Mouse (Mus musculus) spleen, postnatal 10 days (tissue): ENCODE data around the gene Mindy3.
A peak's percentile ranks its signal among the peaks of the same experiment; 100 is the strongest.
"Not testable (repeated sequence)": the region's sequence is repeated elsewhere in the genome, so short reads cannot be mapped to it uniquely, and the experiment has no call there.

Experiments used
- DNase-seq, 2 experiments: peaks; one replicate each; pipeline ENCODE4 v3.0.0; 2021 to 2022; ENCODE audit warnings: low spot score in 2 of 2

Gene Mindy3

DNA sequence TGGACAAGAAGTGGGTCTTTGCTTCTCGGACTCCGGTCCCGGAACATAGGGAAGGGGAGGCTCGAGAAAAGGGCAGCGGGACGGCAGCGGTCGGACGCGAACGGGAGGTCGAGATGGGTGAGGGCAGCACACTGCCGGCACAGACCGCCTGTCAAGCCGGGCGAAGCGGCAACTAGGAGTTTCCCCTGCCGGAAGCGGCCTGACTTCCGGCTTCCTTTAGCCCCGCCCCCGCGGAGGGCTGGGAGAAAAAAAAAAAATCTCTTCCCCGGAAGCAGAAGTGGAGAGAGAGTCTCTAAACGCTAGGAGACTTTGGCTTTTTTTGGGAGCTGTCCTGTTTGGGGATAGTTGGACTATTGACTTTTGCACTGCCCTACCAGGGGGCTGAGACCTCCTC lies at the start of gene Mindy3:
Gene Mindy3 (minus strand): TSS at position 209 of the 394 bp plus-strand sequence.
- DNase-seq, result peak; percentile 80 to 91

DNA sequence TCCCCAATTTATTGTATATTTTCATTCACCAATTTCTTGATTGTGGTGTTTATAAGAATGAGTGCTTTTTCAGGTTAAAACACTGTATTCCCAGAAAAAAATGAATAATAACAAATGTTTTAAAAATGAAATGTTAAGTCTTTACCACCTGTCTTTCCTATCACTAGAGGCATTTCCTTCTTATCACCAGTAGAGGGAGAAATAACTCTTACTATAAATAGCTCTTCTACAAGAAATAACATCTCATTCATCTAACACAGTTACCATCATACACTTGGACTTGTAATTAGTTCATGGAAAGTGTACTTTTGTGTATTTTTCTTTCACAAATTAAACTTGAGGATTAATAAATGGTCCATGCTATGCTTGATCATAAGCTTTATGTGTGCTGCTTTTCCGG lies 40.5 kb upstream of the Mindy3 start:
- no peak for DNase-seq

DNA sequence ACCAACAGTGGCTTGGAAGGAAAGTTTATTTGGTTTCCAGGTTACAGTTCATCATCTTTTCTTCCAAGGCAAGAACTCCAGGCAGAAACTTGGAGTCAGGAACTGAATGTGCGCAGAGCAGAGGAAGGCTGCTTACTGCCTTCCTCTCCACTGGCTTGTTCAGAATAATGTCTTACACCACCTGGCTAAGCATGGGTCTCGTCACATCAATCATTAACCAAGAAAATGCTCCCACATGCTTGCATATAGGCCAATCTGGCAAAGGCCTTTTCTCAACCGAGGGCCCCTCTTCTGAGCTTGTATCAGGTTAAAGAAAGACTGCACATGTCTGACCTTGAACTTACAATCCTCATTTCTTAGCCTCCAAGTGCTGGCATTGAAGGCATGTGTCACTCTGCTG lies 30.8 kb upstream of the Mindy3 start:
- no peak for DNase-seq

DNA sequence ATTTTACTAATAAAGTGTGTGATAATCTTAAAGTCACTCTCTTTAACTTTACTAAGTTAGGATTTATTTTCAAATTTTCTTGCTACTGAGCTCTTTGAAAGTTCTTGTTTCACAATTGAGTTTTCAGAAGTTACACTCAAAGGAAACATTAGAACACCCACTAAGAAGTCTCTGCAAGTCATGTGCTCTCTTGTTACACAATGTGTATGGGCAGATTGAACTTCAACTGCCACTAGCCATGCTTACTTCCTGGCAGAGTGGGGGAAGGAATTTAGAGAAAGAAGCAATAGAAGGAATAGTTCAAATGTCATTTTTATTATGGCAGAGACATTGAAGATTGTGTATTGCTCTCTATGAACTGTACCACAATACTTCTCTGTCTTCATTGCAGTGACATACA lies 20.9 kb upstream of the Mindy3 start:
- DNase-seq, result no peak

DNA sequence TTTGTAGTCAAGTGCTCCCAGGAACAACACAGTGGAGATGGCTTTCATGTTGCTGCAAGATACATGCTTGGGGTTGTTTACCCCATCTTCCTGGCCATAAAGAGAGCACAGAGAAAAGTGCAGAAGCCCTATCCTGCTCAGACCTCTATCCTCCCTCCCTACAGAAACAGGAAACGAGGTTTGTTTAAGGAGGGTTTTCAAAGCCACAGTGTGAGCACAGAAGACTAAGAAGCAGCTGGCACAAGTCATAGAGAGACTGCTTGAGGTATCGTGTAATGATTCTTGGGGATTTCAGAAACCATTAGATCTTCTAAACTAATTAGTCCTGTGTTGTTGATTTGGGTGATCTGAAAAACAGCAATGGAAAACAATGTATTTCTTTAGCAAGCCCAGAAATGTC lies 20.3 kb upstream of the Mindy3 start:
- DNase-seq, result no peak

DNA sequence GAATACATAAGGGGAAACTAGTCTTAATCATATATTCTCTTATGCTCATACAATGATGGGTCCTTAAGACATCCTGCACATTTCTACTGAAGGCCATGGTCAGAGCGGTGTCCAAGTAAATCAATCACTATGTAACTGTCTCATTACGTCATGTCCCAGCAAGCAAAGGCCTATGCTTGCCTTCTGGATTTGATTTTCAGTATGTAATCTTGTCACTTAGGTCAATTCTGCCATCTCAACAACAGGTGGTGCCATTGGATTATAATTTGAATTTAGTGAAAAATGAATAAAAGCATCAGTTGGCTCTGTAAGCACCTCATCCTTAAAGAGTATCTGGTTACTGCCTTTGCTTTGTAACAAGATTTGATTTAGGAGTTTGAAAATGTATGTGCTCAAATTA lies 18.9 kb upstream of the Mindy3 start:
- DNase-seq, result no peak

DNA sequence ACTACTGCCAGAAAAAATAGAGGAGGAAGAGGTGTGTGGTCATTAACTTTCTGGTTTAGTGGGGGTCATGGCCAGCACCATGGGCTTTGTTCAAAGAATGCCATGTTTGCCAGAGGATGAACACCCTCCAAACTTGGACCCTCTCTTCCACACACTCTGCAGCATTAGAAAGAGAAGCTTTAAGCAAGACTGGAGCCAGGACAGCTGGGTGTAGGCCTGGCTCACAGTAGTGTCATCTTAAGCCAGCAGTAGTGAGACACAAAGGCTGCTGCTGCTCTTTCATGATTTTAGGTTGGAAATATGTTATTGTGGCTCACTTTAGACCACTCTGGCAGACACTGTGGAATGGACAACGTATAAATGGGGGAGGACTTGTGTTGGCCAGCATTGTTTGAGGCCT lies 12.8 kb upstream of the Mindy3 start:
- DNase-seq, result no peak

DNA sequence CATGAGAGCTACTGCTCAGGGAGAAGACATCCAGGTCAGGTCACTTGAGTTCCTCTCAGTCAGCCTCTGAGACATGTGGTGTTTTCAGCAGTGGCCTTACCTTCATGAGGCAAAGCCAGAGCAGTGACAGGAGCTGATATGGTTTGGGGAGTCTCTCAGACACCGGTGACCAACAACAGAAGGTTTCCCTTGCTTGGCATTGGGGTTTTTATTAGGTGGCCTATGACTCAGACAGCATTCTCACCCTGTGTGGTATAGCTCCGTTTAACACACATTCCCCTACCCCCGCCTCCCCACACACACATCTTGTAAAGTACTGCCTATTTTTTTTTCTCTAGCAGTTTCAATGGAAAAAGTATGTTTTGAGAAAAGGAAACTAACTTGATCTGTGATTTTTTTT lies 5.1 kb upstream of the Mindy3 start:
- no peak for DNase-seq

DNA sequence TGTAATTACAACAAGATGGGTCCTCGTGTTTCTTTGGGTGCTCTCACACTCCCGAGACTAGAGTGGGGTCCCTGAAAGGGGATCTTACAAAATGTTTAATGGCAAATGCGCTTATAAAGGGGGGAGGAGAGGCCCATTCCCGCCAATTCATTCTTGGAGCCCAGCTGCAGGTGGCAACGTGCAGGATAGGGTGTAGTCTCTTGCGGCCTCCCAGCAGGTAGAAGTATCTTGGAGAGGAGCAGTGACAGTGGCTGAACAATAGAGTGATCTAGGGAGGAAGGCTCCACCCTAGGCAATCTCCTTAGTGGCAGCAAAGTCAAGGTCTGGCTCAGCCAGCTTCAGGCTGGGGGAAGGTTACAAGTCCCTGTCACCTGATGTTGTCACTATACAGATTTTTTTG lies 4.2 kb upstream of the Mindy3 start:
- not testable (repeated sequence) for DNase-seq

DNA sequence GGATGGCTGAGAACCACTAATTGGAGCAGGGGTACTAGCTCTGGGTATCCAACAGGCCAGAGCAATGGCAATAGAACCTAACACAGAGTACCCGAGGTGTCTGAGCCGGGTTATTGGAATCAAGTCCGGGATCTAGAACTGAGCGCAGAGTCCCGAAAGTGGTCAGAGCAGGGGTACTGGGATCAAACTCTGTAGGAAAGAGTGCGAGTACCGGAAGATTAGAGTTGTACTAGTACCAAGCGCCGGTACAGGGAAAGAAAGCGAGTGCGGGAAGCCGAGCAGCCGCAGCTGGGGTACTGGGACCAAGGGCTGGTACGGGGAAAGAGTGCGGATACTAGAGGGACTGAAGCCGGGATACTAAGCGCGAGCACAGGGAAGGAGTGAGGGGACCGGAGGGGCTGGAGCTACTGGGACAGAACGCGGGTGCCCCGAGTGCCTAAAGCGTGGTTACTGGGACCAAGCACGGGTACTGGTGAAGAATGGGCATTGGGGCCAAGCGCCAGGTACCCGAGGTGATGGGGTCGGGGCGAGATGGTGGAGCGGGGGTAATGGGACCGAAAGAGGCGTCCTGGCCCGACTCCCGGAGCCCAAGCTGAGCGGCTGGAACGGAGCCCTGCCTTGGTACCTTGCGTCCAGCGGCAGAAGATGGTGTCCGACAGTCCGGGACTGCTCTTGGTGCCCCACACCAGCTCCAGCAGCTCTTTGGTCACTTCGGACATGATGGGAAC lies 572 bp downstream of the Mindy3 start:
- no peak for DNase-seq

DNA sequence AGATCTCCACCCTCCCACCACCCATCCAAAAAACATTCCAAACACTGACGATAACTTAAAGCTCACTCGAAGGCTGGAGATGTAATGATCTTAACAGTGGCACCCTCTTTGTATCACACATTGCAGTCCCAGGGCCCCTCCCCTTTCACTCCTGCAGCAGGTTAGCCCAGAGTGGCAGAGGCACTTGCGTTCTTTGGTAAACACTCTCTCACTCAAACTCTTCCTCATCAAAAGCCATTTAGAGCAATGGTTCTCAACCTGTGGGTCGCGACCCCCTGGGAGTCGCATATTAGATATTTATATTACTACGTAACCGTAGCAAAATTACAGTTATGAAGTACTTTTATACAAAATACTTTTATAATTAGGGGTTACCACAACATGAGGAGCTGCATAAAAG lies 1.1 kb downstream of the Mindy3 start:
- DNase-seq, result peak in 1 of 2 experiments; percentile 27

DNA sequence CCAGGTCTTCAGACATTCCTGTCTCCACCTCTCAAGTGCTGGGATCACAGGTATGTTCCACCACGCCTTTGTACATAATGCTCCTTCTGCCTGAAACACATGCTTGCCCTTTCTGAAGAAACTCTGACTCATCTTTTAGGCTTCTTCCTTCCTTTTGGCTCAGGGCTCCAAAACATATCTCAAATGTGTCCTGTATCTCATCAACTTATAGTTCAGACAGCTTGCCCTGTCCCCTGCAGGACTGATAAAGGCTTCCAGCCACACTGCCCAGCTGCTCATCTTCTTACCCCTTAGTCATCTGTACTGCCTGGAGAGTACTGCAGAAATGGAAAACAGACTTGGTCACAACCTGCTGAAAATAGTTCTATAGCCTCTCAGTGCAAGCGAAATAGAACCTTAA lies 7.0 kb downstream of the Mindy3 start:
- no peak for DNase-seq

DNA sequence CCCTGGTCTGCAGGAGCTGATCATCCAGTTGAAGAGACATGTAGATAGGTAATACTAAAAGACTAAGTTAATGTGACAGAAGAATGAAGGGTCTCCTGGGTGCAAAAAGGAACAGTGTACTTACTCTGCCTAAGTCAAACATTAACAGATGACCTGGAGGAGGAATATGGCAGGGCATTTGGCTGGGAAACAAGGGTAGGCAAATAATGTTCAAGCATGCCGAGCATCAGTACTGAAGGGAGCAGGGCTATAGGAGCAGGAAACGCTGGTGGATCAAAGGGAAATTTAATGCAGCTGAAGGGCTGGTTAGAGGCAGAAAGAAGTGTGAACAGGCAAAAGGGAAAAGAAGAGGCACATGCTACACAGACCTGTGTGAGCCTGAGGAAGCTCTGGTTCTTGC lies 8.1 kb downstream of the Mindy3 start:
- DNase-seq, result no peak

DNA sequence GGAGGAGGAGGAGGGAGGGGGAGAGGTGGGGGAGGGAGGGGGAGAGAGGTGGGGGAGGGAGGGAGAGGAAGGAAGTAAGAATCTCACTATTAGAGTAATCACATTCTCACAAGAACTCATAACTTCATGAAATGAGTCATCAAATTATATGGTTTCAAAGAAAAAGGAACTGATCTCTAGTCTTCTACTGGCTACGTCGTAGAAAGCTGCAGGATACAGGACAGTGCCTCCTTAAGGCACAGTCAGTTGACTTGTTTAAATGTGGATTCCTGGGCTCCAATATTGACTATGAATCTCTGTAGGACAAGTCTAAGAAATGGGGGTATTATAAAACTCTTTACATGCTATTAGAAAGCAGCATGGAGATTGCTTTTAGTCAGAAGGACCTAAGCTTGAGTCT lies 12.5 kb downstream of the Mindy3 start:
- DNase-seq, result no peak

DNA sequence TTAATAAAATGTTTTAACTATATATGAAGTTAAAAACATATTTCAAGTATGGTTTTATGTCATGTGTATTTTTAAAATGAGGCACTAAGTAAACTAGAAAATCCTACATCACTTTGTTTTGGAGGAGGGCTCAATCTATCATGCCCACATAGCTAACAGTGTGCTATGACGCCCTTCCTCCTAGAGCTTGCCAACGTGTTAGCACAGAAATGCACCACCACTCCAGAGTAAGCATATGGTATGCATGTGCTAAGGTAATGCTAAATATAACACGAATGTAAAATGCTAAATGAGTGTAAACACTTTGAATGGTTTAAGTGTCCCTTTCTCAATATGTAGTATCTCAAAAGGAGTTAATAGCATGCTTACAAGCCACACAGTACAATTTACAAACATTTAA lies 16.8 kb downstream of the Mindy3 start:
- no peak for DNase-seq

DNA sequence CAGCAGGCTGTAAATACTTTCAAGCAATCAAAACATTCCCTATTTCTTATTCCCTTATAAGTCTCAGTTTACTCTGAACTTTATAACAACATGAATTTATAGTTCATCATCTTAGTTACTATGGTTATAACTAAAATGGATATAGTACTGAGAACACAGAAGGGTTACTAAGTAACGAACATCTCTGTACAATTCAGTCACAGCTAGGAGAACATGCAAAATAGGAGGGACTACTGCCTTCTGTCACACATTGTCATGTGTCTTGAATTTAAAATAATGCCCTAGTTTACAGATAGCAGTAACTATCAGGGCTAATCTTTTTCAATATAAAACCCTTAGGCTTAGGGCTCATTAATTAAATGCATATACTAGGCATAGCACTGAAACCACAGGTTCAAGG lies 18.1 kb downstream of the Mindy3 start:
- DNase-seq, result no peak

DNA sequence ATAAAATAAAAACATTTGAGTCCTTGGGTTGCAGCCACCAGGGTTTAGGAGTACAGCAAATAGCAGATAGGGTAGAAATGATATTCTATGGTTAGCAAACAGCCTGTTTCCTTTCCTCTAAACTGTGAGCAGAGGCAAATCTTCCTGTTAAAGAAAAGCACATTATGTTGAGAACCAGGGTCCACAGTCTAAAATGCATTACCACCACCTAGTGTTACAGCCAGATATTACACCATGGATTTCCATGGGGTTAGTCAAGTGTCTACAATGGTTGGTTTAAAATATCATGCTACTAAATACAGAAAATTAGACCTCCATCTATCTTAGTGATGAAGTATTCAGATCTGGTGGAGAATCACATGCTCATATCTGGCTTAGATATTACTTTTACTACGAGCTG lies 30.2 kb downstream of the Mindy3 start:
- no peak for DNase-seq

DNA sequence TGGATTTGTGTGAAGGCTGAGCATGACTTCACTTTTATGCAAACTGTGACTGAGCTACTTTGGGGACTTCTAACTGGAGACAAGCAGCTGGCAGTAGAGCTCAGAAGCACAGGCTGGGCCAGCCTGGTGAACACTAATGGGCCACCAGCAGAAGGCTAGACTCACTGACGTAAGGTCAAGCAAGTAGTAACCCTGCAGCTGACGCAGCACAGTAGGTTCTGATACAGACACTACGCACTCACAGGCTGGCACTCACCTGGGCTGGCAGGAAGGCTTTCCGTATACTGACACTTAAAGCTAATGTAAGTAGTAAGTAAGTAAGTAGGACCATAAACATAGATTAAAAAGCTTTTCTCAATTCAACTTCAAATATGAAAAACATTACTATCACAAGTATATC lies 30.7 kb downstream of the Mindy3 start:
- DNase-seq, result no peak

DNA sequence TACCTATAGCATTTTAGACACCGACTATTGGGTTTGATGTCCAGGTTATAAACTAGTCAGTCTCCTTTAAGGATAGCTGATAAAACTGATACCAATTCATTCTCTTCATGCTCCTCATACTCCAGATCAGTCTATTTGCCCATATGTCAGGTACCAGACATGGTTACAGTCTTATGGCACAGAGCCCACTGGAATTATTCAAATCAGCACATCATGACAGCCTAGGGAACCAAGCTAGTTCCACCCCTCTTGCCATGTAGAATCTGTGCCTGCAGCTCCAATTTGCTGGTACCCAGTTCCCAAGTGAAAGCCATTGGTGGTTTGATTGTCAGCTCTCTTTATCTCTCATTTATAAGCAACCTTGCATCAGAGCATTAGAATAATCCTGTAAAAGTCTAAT lies 34.9 kb downstream of the Mindy3 start:
- DNase-seq, result no peak

DNA sequence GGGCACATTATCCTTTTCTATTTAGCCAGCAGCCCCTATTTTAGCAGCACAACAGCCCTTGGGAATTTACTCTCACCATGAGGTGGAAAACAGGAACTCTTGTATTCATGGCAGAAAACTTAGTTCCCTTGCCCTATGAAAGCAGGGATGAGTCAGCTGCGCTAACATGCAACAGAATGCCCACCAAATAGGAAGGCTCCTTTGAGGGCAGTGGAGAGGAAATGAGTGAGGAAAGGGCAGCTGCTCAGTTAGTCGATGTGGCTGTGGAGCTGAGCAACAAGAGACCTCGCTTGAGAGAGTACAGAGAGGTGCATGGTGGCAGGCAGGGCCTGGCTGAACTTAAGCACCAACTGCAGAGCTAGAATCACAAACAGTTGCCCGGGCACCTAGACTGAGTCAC lies 36.6 kb downstream of the Mindy3 start:
- no peak for DNase-seq

DNA sequence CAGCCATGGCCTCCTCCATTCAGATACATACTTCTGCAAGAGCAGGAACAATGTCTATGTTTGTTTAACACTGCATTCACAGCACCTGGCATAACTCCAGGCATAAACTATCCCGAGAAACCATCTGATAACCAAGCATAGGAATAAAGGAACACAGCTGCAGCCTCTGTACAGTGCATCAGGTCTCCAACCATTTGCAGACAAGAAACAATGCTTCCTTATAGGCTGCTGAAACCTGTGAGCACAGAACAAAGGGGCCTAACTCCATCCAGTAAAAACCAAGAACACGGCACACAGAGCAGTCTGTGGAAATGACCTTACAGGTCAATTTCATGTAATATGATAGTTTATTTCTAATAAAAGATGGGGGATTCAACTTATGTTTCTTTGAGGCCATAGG lies 39.0 kb downstream of the Mindy3 start:
- DNase-seq, result no peak

DNA sequence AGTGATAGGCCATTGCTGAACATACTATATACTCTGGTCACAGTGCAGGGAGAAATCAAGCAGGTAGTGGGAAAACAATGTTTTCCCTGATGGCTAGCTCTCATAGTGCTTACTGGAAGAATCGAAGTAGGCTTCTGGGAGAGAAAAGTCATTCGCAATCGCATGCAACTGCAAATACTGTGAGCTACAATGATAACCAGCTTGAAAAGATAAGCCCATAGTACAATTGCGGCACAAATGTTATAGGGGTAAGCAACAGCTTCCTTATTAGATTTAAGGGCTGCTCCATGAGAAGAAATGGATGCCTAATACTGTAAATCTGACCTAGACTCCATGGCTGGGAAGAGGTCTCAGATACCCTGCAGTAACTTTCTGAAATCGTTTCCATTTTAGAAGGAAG lies 40.7 kb downstream of the Mindy3 start:
- no peak for DNase-seq

DNA sequence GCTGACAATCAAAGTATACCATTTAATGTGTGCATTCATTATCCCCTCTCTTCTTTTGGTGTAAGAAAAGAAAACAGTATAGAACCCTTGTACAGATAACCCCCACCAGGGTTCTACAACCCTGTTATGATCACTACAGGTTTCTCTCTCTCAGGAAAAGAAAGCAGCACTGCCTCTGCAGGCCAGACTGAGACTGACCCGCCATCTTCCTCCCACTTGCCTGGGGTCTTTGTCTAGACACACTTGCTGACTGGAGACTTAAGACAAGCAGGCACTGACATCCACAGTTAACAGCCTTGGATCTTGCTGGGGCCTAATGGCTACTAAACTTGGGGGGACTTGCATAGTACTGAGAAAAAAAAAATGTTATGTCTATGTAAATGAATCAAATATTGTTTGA lies 42.2 kb downstream of the Mindy3 start:
- no peak for DNase-seq

DNA sequence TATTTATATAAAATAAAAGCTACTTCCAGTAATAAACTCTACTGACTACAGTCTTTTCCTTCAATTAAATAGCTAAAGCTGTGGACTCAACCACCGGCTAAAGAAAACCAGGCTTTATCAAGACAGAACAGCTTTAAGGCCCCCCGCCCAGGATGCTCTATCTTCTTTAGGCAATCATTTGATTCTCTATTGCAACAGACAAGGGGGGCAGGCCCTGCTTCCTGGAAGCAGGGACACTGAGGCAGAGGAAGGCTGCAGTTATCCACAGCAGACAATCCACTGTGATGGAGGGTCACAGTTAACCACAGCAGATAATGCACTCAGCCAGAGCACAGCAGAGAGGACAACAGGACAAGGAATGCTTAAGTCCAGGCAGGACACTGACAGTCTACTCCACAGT lies 46.4 kb downstream of the Mindy3 start:
- DNase-seq, result peak; percentile 11 to 31
